Mouse (Mus musculus) midbrain, embryonic 11.5 days (tissue): ENCODE results near the gene Poldip3. TPM values are rescaled to one million over a fixed set of nuclear protein-coding genes. Genes with fewer than 3 reads are reported as not detected.

Experiments used
- ATAC-seq: fragments of 200-750 bp; cut with Nextera tagmentation; 2 replicates; pipeline ENCODE4 v1.8.0; 2017; ENCODE audit warnings: moderate TSS enrichment, moderate library complexity; ENCODE audit not compliant: low FRiP score
- DNase-seq: peaks from one replicate; pipeline ENCODE4 v3.0.0; 2015; ENCODE audit warnings: low spot score; ENCODE audit errors: missing footprints
- H3K27ac ChIP-seq: fragments of 300-500 bp; sonication (generic); 2 replicates; pipeline ENCODE4 v1.5.1; 2014; ENCODE audit warnings: low read depth, low read length
- H3K27me3 ChIP-seq: fragments of 300-500 bp; sonication (generic); 2 replicates; pipeline ENCODE4 v1.6.1; 2014; ENCODE audit warnings: mild to moderate bottlenecking, low read length, moderate library complexity, mixed read lengths; ENCODE audit not compliant: control insufficient read depth, insufficient read depth
- H3K36me3 ChIP-seq: fragments of 300-500 bp; sonication (generic); 2 replicates; pipeline ENCODE4 v1.6.1; 2014; ENCODE audit warnings: mild to moderate bottlenecking, low read length, moderate library complexity, mixed read lengths; ENCODE audit not compliant: control insufficient read depth, insufficient read depth
- H3K4me1 ChIP-seq: fragments of 300-500 bp; sonication (generic); 2 replicates; pipeline ENCODE4 v1.6.1; 2014; ENCODE audit warnings: low read length; ENCODE audit not compliant: control insufficient read depth, insufficient read depth
- H3K4me2 ChIP-seq: fragments of 300-500 bp; sonication (generic); 2 replicates; pipeline ENCODE4 v1.6.1; 2014; ENCODE audit warnings: mild to moderate bottlenecking, moderate library complexity
- H3K4me3 ChIP-seq: fragments of 300-500 bp; sonication (generic); 2 replicates; pipeline ENCODE4 v1.5.1; 2014; ENCODE audit warnings: low read depth, low read length
- H3K9ac ChIP-seq: fragments of 300-500 bp; sonication (generic); 2 replicates; pipeline ENCODE4 v1.6.1; 2014; ENCODE audit warnings: low read length
- H3K9me3 ChIP-seq: fragments of 300-500 bp; sonication (generic); 2 replicates; pipeline ENCODE4 v1.6.1; 2016; ENCODE audit warnings: low read length; ENCODE audit not compliant: control insufficient read depth
- WGBS: fragments of 180-500 bp; shearing (Covaris S2); extraction: QIAGEN DNeasy Blood & Tissue Kit; methylation state at CpG from one replicate; pipeline ENCODE4 v1.1.7; 2014; 5-methylcytosine and 5-hydroxymethylcytosine counted together
- polyA plus RNA-seq: library from polyadenylated mRNA; unstranded; fragments of >200 nt; fragmentation: Nextera tagmentation; extraction: Ambion mirVana; gene quantifications from 2 replicates; pipeline ENCODE4 v1.2.1, GENCODE M21; 2014

Poldip3 gene
- polyA plus RNA-seq, 1 experiment from 2014 or later = 167 TPM

DNA sequence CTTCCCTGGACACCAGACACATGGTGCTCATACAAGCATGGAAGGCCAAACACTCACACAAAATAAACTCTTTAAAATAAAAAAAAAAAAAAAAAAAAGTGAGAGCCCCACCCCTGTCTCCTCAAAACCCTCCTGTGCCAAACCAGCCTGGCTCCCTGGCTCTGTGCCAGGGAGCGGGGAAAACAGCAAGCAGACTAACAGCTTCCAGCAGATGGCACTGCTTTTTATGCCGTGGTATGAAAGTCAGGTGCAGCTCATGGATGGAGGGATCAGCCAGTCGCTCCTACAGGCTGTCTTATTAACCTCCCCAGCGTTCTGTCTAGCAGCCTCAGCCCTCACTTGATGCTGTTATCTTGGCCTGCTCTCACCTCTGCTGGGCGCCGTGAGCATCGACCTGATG lies 30.8 kb downstream of the Poldip3 start:
- no peak overlapping the region for H3K27ac ChIP-seq
- peaks cover 17% of the 10 kb centered on the region for H3K36me3 ChIP-seq
- no peaks in the 10 kb centered on the region for H3K9me3 ChIP-seq
- H3K4me2 ChIP-seq = no peak overlapping the region
- H3K27me3 ChIP-seq = no peaks in the 10 kb centered on the region
- peaks cover 14% of the 10 kb centered on the region for H3K4me1 ChIP-seq
- ATAC-seq (no peak), DNase-seq (no peak)
- 77% methylated on average over 7 of the region's 7 CpGs for WGBS
- no peak overlapping the region for H3K9ac ChIP-seq
- H3K4me3 ChIP-seq = no peak overlapping the region

- H3K4me2 ChIP-seq = no peak overlapping the region
- no peaks in the 10 kb centered on the region for H3K27me3 ChIP-seq
- H3K4me3 ChIP-seq = no peak overlapping the region
- H3K9ac ChIP-seq = no peak overlapping the region
- ATAC-seq (peak; percentile 22; the same call in 1 of the 2 replicates), DNase-seq (no peak)
- WGBS = 30% methylated on average over 6 of the region's 6 CpGs
- peaks cover 7% of the 10 kb centered on the region for H3K4me1 ChIP-seq
- H3K36me3 ChIP-seq = peaks cover 15% of the 10 kb centered on the region
- no peak overlapping the region for H3K27ac ChIP-seq
- H3K9me3 ChIP-seq = no peaks in the 10 kb centered on the region
Measured at GRCm38 (mm10) chr15:83115071-83115470, 34.1 kb downstream of the Poldip3 start.

GRCm38 (mm10) chr15:83114106-83114505 lies 35.1 kb downstream of the Poldip3 start:
- Histone ChIP-seq H3K4me2 (no peak overlapping the region), H3K9ac (no peak overlapping the region), H3K9me3 (no peaks in the 10 kb centered on the region), H3K36me3 (peaks cover 10% of the 10 kb centered on the region), H3K4me1 (peaks cover 7% of the 10 kb centered on the region), H3K27me3 (no peaks in the 10 kb centered on the region), H3K27ac (no peak overlapping the region), H3K4me3 (no peak overlapping the region)
- ATAC-seq = no peak
- DNase-seq = no peak
- WGBS = 87% methylated on average over 9 of the region's 9 CpGs

GRCm38 (mm10) chr15:83112898-83113297 lies 36.3 kb downstream of the Poldip3 start:
- Histone ChIP-seq H3K4me1 (peaks cover 7% of the 10 kb centered on the region), H3K27me3 (no peaks in the 10 kb centered on the region), H3K4me2 (no peak overlapping the region), H3K9me3 (no peaks in the 10 kb centered on the region), H3K4me3 (no peak overlapping the region), H3K36me3 (0 out of 2 replicates have a peak, but pooled peaks cover 4% of the 10 kb centered on the region), H3K27ac (no peak overlapping the region), H3K9ac (no peak overlapping the region)
- 17% methylated on average over 8 of the region's 11 CpGs for WGBS
- peak; percentile 96 for DNase-seq
- peak; percentile 54; the same call in 1 of the 2 replicates for ATAC-seq

DNA sequence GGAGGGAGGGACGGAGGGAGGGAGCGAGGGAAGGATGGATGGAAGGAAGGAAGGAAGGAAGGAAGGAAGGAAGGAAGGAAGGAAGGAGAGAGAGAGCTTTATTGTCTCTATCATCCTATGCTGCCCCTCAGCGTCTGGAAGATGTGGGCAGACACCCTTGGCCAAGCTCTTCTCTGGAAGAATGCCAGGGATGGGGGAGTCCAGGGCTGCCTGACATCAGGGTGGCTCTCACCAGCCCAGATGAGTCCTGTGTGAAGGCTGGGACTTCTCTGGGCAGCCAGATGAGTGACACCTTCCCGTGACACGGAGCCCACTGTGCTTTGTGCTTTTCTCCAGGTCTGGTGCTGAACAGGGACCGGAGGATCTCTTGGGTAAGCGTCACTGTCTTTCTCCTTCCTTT lies 37.3 kb downstream of the Poldip3 start:
- ATAC-seq (no peak), DNase-seq (no peak)
- Histone ChIP-seq H3K27ac (no peak overlapping the region), H3K27me3 (no peaks in the 10 kb centered on the region), H3K36me3 (no peaks in the 10 kb centered on the region), H3K9me3 (no peaks in the 10 kb centered on the region), H3K4me1 (peaks cover 12% of the 10 kb centered on the region), H3K4me3 (no peak overlapping the region), H3K9ac (no peak overlapping the region), H3K4me2 (no peak overlapping the region)
- WGBS = 91% methylated on average over 7 of the region's 7 CpGs

DNA sequence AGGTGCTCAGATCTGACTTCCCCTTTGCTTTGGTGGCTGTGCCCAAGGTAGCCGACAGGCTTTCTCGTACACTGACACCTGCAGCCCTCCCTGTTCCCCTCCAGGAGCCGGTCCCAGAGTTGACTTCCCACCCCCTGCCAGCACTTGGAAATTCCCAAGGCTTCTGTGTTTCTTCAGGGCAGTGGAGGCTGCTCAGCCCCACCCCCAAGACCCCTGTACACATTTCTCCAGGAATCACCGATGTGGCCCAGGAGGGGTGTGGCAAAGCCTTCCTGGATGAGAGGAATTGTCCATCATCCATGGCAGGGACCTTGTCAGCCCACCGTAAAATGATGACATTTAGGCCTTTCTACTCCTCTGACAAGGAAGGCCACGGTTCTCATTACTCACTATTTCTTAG lies 37.9 kb downstream of the Poldip3 start:
- H3K36me3 ChIP-seq = no peaks in the 10 kb centered on the region
- ATAC-seq = no peak

GRCm38 (mm10) chr15:83107814-83108213 lies 41.4 kb downstream of the Poldip3 start:
- DNase-seq (no peak), ATAC-seq (no peak)
- no peak overlapping the region for H3K27ac ChIP-seq
- H3K9ac ChIP-seq = no peak overlapping the region
- no peak overlapping the region for H3K4me2 ChIP-seq
- peaks cover 5% of the 10 kb centered on the region for H3K4me1 ChIP-seq
- 24% methylated on average over 6 of the region's 6 CpGs for WGBS
- H3K27me3 ChIP-seq = no peaks in the 10 kb centered on the region
- H3K9me3 ChIP-seq = no peaks in the 10 kb centered on the region
- no peaks in the 10 kb centered on the region for H3K36me3 ChIP-seq
- H3K4me3 ChIP-seq = no peak overlapping the region

More for the DNA sequence above, 37.9 kb downstream of the Poldip3 start:
- Histone ChIP-seq H3K9me3 (no peaks in the 10 kb centered on the region), H3K4me2 (no peak overlapping the region), H3K27me3 (no peaks in the 10 kb centered on the region), H3K9ac (no peak overlapping the region), H3K27ac (no peak overlapping the region), H3K4me3 (no peak overlapping the region), H3K4me1 (peaks cover 12% of the 10 kb centered on the region)
- DNase-seq = no peak
- 63% methylated on average over 6 of the region's 6 CpGs for WGBS

DNA sequence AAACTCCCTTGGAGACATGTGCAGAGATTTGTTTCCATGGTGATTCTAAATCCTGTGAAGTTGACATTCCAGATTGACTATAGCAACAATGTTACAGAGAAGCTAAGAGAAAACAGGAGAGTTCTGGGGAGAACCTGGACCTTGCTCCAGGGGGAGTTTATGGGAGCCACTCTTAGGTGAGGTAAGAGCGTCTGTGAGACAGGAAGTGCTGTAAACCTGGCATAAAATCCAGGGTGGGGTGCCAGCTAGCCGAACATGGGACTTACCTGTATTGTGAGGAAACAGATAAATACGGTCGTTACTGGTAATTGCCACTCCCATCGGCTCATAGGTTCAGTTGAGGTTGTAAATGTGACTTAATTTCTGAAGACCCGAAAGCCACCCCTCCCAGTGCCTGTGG lies 42.8 kb downstream of the Poldip3 start:
- WGBS = 88% methylated on average over 6 of the region's 6 CpGs
- no peak for DNase-seq
- H3K9ac ChIP-seq = no peak overlapping the region

DNA sequence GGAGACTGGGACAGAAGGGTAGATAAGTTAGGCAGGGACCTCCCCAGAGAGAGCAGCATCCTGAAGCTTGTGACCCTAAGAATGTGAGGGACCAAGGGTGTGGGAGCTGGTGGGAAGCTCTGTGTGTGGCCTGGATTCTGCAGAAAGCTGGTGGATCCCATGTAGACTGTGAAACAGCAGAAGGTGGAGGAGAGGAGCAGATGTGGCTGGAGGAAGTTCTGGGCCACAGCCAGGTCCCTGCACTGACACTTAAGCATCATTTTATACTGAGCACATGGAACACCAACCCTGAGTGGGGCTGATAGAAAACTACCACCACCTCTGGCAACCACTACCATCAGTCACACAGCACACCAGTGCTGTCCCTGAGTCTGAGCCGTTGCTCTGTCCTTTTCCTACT lies 46.1 kb downstream of the Poldip3 start:
- Histone ChIP-seq H3K36me3 (no peaks in the 10 kb centered on the region), H3K27ac (no peak overlapping the region), H3K27me3 (peaks cover 11% of the 10 kb centered on the region), H3K4me3 (no peak overlapping the region), H3K4me2 (no peak overlapping the region), H3K9me3 (no peaks in the 10 kb centered on the region), H3K9ac (no peak overlapping the region), H3K4me1 (peaks cover 15% of the 10 kb centered on the region)
- no peak for DNase-seq
- 72% methylated on average over 1 of the region's 1 CpGs for WGBS
- no peak for ATAC-seq

More for the DNA sequence above, 42.8 kb downstream of the Poldip3 start:
- H3K36me3 ChIP-seq = no peaks in the 10 kb centered on the region
- H3K4me3 ChIP-seq = no peak overlapping the region
- no peak for ATAC-seq
- no peaks in the 10 kb centered on the region for H3K9me3 ChIP-seq
- no peak overlapping the region for H3K4me2 ChIP-seq
- no peak overlapping the region for H3K27ac ChIP-seq
- H3K4me1 ChIP-seq = peaks cover 5% of the 10 kb centered on the region
- no peaks in the 10 kb centered on the region for H3K27me3 ChIP-seq

DNA sequence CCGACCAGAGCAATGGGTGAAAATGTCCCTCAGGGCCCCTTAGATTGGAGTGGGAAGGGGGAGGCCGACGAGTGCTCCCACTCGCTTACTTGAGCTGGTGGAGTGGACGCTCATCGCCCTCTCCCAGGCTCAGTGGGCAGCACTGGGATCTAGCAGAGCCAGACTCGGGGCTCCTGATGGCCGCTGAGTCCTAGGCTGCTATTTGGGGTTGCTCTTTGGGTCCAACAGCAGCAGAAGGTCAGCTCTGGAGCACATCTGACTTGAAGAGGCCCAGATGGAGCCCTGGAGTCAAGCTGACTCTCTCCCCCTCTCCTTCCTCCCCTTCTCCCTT lies 48.9 kb downstream of the Poldip3 start:
- Histone ChIP-seq H3K36me3 (no peaks in the 10 kb centered on the region), H3K9ac (peak overlapping the region; percentile 73), H3K4me2 (peak overlapping the region; percentile 83), H3K4me3 (peak overlapping the region; percentile 46), H3K27ac (no peak overlapping the region), H3K27me3 (peaks cover 12% of the 10 kb centered on the region), H3K9me3 (no peaks in the 10 kb centered on the region), H3K4me1 (peaks cover 10% of the 10 kb centered on the region)
- DNase-seq (no peak), ATAC-seq (peak; percentile 70)
- 3% methylated on average over 8 of the region's 8 CpGs for WGBS
